Mouse (Mus musculus) lung, postnatal 0 days (tissue): ENCODE measurements around the gene Serpinf1.

Experiments
- CTCF ChIP-seq: IDR thresholded peaks from 2 replicates; pipeline ENCODE4 v1.5.1; 2016; ENCODE audit warnings: antibody characterized with exemption, mild to moderate bottlenecking
- EP300 ChIP-seq: IDR thresholded peaks from 2 replicates; pipeline ENCODE4 v1.6.1; 2016; ENCODE audit warnings: antibody characterized with exemption, mild to moderate bottlenecking, control low read depth

DNA sequence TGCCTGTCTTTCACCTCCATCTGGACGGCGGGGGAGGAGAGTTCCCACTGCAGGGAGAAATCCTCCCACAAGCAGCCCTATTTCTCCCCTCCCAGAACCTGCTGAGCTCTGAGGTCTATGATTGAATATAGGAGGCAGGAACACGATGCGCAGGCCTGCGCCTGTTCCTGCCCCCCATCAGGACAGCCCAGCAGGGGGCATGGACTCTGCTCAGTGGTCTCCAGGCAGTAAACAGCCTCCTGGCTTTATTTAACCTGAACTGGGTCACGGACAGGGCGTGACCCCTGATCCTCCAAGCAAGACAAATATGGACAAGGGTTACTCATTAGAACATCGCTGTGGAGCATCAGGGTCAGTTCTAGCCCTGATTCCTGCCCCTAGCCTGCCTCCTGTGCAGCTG lies 21.2 kb upstream of the Serpinf1 start:
- TF ChIP-seq CTCF (no peak), EP300 (no peak)
